Mouse (Mus musculus) spleen, adult 18-20 months (tissue): ENCODE data around the gene Grip2.
A peak's percentile ranks its signal among the peaks of the same experiment; 100 is the strongest.

ENCODE experiments used
- DNase-seq, 2 experiments: peaks; one replicate each; pipeline ENCODE4 v3.0.0; 2022; ENCODE audit warnings: mixed read lengths in 2 of 2

Grip2 gene

GRCm38 (mm10) chr6:91795640-91796039 is 31.4 kb downstream of the Grip2 start:
- no peak for DNase-seq

DNA sequence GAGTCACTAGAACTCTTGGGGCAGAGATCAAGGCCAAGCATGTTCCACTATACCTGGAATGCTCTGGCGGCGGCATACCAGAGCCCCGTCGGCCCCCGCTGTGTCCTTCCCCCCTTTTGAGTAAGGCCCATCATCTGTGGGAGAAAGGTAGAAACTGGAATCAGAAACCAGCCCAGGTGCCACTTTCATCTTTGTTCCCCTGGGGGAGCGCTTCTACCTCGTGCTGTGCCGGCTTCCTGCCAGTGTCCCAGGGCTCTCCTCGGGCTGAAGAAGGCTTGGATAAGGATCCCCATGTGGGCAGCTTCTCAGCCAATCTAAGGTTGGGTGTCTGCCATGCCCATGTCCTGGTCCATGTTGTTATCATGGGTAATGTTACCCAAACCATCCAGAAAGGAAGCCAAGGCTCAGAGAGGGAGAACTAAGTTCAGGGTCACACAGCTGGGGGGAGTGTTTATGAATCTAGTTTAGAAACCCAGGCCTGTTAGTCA is 38.7 kb downstream of the Grip2 start:
- no peak for DNase-seq

- no peak for DNase-seq
These were observed 42.0 kb downstream of the Grip2 start for GRCm38 (mm10) chr6:91785018-91785417.

- no peak for DNase-seq
These were observed 47.8 kb downstream of the Grip2 start for GRCm38 (mm10) chr6:91779206-91779605.

DNA sequence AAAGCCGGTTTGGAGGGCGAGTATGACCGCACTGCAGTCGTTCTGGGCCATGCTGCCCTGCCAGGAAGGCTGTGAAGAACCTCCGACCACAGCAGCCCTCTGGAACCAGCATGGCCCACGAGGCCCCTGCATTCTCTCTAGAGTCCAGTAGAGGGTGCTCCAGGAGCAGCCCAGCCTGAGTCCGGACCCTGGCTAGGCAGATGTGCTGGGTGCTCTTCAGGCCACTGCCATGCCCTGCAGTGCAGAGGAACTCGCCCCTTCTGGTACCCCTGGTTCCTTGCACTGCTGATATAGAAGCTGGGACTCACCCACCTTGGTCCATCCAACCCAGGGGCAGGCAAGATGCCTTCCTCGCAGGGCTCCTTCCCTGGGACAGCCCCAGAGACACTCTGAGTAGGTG is 50.5 kb downstream of the Grip2 start:
- DNase-seq, result peak in 1 of 2 experiments; percentile 46

DNA sequence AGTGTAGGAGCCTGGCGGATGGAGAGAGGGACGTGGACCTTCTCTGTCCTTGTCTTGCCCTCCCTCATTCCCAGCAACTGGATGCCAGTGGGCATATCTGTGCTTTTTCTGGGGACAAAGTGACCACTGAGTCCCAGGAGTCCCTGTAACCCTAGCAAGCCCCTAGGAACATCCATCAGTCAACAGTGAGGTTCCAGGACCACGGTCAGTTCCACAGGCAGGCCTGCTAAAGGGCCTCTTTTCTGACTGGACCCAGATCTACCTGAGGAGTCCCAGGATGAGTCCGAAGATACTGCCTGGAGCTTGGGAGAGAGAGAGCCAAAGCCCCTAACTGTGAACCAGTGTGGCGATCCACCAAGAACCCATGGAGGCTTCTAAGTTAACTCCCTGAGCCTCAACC is 53.1 kb downstream of the Grip2 start:
- no peak for DNase-seq

DNA sequence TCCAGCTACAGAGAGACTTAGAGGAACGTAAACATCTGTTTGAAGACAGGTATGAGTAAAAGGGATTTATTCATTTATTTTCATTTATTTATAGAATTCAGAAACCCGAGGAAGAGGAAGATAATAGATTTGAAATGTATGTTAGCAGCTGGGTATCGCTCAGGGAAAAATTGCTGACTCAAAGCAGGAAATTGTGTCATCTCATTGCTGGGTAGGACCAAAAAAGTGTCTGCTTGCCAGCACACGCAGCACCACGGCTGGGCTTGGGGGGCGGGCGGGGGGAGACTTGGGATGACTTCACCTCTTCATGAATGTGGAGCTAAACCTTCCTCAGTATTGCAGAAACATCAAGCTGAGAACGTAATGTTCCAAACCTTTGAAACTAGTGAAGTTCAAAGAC is 59.5 kb downstream of the Grip2 start:
- no peak for DNase-seq

DNA sequence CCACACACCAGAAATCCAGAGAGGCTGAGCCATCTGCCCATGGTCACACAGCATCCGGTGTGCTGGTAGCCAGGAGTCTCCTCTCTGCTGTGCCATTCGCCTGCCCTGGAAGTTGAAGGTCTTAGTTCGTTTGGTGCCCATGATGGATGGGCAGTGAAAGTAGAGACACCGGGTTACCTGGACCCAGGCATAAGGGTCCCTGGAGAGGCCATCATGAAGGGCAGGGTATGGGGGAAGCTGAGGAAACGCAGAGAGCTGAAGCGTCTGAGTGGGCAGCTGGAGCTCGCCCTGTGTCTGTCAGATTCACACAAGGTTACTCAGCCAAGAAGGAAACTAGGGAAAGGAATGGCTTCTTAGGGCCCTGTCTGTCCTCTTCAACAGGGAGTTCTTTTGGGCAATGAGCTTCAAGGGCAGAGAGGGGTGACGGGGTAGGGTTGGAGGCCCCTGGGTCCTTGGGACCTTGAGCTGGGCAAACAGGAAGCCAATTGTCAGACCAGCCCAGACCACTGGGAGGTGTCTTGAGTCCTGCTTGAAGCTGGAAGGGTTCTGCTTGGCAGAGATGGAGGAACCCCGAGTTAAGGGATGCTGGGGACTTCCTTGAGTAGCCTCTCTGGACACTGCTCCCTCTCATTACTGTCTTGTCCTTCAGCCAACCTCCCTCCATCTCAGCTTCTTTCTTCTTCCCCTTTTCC is 64.9 kb downstream of the Grip2 start:
- no peak for DNase-seq

GRCm38 (mm10) chr6:91754845-91755244 is 72.2 kb downstream of the Grip2 start:
- no peak for DNase-seq

GRCm38 (mm10) chr6:91754098-91754497 is 73.0 kb downstream of the Grip2 start:
- no peak for DNase-seq

DNA sequence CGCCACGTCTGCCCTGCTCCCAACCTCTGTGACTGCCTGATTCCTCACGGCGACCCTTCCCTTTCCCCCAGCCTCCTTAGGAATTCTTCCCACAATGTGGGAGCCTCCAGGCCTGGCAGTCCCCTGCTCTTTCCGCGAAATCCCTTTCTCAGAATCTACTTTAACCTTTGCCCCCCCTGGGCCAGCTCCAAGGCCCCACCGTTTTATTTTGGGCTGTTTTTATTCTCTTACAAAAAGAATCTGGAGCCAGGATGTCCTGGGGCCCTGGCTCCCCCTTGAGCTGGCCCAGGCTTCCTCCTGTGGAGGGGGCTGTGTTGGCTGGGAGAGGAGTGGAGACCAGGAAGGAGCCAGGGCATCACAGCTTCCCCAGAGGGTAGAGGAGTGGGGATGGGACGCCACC is 74.2 kb downstream of the Grip2 start:
- DNase-seq, result peak in 1 of 2 experiments; percentile 23

DNA sequence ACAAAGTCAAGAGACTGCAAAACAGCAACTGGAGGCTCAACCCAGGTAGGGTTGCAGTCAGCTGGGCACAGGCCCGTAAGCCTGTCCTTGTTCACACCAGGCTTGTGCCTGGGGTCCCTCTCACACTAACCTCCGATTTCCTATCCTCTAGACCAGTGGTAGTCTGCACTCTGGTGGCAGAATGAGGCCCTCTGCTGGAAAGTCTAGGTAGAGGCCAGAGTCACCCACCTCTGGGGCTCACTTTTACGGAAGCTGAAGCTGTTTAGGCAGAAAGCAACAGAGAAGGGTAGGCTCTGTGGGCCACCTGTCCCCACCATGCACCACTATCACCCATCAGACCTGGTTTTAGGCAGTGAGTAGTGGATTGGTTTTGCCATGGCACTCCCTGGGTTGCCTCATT is 76.1 kb downstream of the Grip2 start:
- no peak for DNase-seq

DNA sequence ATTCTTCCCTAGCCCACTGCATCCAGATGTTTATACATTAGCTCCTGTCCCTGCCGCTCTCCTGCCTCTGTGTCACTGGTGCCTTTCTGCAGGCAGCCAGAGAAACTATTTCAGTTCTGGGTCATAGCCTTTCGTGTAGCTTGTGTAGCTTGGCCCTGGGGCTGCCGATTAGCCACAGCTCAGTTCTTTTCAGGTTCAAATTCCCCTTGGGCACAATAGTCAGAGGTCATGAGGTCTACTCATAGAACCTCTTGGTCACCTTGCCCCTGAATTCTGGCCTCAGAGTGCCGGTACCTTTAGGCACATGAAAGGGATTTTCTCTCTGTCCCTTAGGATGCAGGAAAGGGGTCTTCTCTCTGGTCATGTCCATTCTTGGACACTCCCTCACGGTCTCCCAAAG is 80.3 kb downstream of the Grip2 start:
- DNase-seq, result no peak

DNA sequence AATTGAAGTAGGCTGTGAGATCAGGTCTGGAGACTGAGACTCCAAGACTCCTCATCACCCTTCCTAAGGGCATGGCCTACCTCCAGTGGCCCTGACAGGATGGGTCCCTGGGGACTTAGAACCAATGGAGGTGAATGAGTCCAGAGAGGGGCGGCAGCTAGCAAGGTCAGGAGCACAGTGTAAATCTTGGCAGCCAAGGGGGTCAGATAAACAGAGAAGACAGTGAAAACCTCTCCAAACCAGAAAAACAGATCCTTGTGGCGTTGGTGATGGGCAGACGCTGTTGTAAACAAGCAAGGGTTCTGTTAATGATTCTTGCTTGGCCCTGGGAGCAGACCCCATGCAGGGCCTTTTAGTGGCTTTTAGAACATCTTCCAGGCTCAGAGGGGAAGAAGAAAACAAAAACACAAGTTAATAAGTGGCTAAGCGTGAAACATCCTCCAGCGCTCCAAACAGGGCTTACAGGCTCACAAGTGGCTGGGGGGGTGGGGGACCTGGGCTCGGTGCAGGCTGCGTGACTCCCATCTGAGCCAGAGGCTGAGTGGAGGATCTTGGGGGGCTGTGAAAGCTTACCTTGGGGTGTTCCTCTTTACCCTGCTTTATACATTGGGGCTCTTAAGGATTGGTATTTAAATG is 81.0 kb downstream of the Grip2 start:
- DNase-seq, result no peak

DNA sequence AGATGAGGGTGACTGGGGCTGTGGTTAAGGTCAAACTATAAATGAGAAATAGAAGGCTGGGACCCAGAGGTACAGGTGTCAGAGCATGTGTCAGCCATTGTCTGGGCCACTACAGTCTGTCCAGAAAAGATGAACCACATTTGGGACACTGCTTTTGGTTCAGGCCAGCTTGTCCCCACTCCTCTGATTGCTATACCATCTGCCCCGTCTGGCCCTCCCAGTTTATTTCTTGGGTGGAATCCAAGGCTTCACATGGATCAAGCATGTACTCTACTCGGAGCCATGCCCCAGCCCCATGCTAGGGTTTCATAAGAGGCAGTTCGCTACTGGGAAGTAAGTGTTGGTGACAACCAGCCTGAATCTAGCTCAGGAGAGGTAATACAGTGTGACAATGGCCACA is 81.8 kb downstream of the Grip2 start:
- DNase-seq, result no peak

DNA sequence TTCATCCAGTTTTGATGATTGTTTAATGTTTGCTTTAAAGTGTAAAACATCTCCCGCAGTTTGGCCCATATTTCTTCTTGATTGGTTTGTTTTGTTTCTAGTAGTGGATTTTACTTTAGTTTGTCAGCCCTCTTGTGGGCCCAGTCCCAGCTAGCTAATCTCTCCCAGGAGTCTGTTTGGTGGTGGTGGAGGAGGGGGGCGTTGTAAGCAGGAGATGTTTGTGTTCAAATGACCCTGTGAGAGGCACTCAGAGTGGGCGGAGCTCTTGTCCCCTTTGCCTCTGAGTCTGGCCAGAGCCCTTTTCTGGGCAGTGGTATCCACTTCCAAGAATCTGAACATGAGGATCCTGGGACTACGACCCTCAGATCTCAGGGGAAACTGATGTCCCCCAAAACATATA is 83.2 kb downstream of the Grip2 start:
- no peak for DNase-seq

GRCm38 (mm10) chr6:91742995-91743394 is 84.1 kb downstream of the Grip2 start:
- DNase-seq, result no peak

GRCm38 (mm10) chr6:91742466-91742865 is 84.6 kb downstream of the Grip2 start:
- no peak for DNase-seq

DNA sequence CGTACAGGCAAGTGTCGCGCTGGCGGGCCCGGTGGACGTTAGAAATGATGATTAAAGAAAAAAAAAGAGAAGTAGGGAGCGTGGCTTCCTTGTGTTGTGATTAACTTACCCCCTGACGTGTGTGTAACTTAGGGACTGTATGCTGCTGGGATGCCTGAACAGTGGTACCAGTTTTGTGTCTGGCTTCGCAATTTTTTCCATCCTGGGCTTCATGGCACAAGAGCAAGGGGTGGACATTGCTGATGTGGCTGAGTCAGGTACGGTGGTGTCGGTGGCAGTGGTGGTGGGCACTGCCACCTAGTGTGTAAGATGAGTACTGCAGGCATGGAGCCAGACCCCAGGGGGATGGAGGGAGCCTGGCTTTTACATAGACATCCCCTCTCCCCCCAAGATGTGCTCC is 86.0 kb downstream of the Grip2 start:
- peak; percentile 34 to 70 for DNase-seq

GRCm38 (mm10) chr6:91738058-91738457 is 89.0 kb downstream of the Grip2 start:
- no peak for DNase-seq

DNA sequence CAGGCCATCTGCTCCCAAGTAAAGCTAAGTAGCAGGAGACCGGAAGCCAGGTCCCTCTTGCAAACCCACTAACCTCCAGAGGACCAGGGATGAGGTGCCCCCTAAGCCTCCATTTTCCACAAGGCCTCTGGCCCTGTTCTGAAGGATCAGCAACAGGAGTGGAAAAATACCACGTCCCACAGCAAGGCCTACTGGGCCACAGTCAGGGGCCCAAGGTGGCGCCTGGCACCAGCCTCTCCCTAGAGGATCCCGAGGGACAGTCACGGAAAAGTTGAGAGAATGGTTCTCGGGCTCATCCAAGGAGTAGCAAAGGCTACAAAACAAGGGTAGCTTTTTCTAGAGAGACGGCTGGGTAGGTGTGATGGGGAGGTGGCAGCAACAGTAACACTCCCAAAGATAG is 89.6 kb downstream of the Grip2 start:
- no peak for DNase-seq

DNA sequence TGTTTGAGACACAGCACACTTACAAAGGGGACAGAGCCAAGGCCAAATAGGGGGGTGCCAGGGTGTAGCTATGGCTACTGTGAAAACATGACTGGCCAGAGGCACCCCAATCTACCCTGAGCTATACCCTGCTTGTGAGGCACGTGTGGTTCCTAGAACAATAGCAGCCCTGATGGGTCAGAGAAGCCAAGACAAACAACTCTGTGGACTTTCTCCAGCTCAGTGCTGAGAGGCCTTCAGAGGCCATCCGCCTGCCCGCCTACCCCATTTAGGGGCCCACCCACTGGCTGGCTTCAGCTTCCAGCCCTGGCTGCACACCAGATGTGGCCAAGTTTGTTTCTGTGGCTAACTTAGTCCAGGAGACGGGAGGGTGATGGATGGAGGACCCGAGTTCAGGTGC is 90.6 kb downstream of the Grip2 start:
- no peak for DNase-seq

DNA sequence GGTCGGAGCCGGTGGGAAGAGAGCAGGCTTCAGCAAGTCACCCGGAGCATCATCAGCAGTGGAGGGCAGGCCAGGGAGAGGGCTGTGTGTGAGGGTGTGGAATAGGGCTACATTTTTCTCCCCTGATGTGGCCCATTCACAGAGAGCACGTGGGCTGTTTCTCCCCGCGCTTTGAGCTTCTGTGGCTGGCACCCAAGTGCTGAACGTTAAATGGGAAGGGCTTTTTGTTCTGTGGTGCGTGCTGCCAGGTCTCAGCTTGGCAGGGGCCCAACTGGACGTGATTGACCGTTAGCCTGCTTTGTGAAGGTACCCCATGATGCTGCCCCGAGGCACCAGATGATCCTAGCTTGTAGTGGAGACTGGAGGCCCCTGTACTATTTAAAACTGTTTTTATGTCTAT is 94.9 kb downstream of the Grip2 start:
- no peak for DNase-seq

GRCm38 (mm10) chr6:91729677-91730127 is 97.3 kb downstream of the Grip2 start:
- DNase-seq, result no peak
